Mouse (Mus musculus) CH12.LX (cell line): ENCODE results near the gene Stat6. TPM values are rescaled to one million over a fixed set of nuclear protein-coding genes. Genes with fewer than 3 reads are reported as not detected.

ENCODE experiments used
- DNase-seq: peaks from one replicate; pipeline ENCODE4 v3.0.0-alpha.2; 2013; ENCODE audit errors: extremely low read depth
- H3K27ac ChIP-seq: 2 replicates; pipeline ENCODE4 v1.5.1; 2012; ENCODE audit warnings: low read depth, mild to moderate bottlenecking, control low read depth, moderate library complexity; ENCODE audit not compliant: insufficient read depth
- H3K27me3 ChIP-seq: replicated peaks from 2 replicates; pipeline ENCODE3; 2012; ENCODE audit warnings: inconsistent platforms
- H3K36me3 ChIP-seq, 2 experiments: replicated peaks in 1 of 2; 2 replicates each; pipeline versions ENCODE3 to v1.6.1; 2012; ENCODE audit warnings: inconsistent platforms in 1 of 2, low read length in 1 of 2, mild to moderate bottlenecking in 1 of 2, mixed read lengths in 1 of 2, moderate library complexity in 1 of 2; ENCODE audit not compliant: control insufficient read depth in 1 of 2, insufficient read depth in 1 of 2
- H3K4me1 ChIP-seq, 2 experiments: 2 replicates each; pipeline ENCODE4 v1.6.1; 2012; ENCODE audit warnings: inconsistent platforms in 1 of 2, moderate library complexity in 1 of 2; ENCODE audit not compliant: insufficient read depth in 2 of 2, control insufficient read depth in 1 of 2
- H3K4me2 ChIP-seq: 2 replicates; pipeline ENCODE4 v1.6.1; 2012; ENCODE audit warnings: low read depth, mild to moderate bottlenecking, control low read depth; ENCODE audit not compliant: poor library complexity, insufficient read depth, severe bottlenecking
- H3K4me3 ChIP-seq, 3 experiments: fragments of 150-350 bp in 1 of 3; sonication (generic) in 1 of 3; replicated peaks in 1 of 3; 2 replicates each; pipeline versions ENCODE3 to v1.5.1; 2011 to 2012; ENCODE audit warnings: low read depth in 2 of 3, low read length in 2 of 3, mild to moderate bottlenecking in 2 of 3, moderate library complexity in 2 of 3, control low read depth in 1 of 3, improper control_type of control experiment in 1 of 3, inconsistent platforms in 1 of 3, mixed read lengths in 1 of 3; ENCODE audit not compliant: poor library complexity in 1 of 3
- H3K79me2 ChIP-seq: replicated peaks from 2 replicates; pipeline ENCODE4 v1.6.1; 2012; ENCODE audit warnings: mild to moderate bottlenecking, moderate library complexity; ENCODE audit not compliant: control insufficient read depth, poor library complexity, insufficient read depth, severe bottlenecking; ENCODE audit errors: extremely low read depth
- H3K9ac ChIP-seq: 2 replicates; pipeline ENCODE4 v1.6.1; 2012; ENCODE audit warnings: low read depth, mild to moderate bottlenecking, control low read depth, moderate library complexity; ENCODE audit not compliant: insufficient read depth
- H3K9me3 ChIP-seq: replicated peaks from 2 replicates; pipeline ENCODE3; 2012; ENCODE audit warnings: low read length, inconsistent platforms, mixed read lengths
- BHLHE40 ChIP-seq: IDR thresholded peaks from 2 replicates; pipeline ENCODE4 v1.6.1; 2011; ENCODE audit warnings: mild to moderate bottlenecking, low read depth, low read length, improper control_type of control experiment
- CHD1 ChIP-seq: IDR thresholded peaks from 2 replicates; pipeline ENCODE4 v1.6.1; 2012; ENCODE audit warnings: low read depth, low read length, improper control_type of control experiment, inconsistent platforms
- E2F4 ChIP-seq: IDR thresholded peaks from 2 replicates; pipeline ENCODE4 v1.6.1; 2011; ENCODE audit warnings: low read depth, low read length, improper control_type of control experiment; ENCODE audit not compliant: insufficient replicate concordance
- ELF1 ChIP-seq: IDR thresholded peaks from 2 replicates; pipeline ENCODE4 v1.6.1; 2014; ENCODE audit warnings: low read depth, mild to moderate bottlenecking, inconsistent platforms, low read length, improper control_type of control experiment
- EP300 ChIP-seq: IDR thresholded peaks from 2 replicates; pipeline ENCODE4 v1.6.1; 2011; ENCODE audit warnings: low read length, improper control_type of control experiment
- ETS1 ChIP-seq: conservative IDR thresholded peaks from 2 replicates; pipeline ENCODE4 v1.6.1; 2012; ENCODE audit warnings: low read depth, mild to moderate bottlenecking, inconsistent platforms, low read length, improper control_type of control experiment, moderate library complexity
- GABPA ChIP-seq: IDR thresholded peaks from 2 replicates; pipeline ENCODE4 v1.6.1; 2012; ENCODE audit warnings: low read depth, low read length, improper control_type of control experiment, inconsistent platforms; ENCODE audit not compliant: insufficient replicate concordance
- JUND ChIP-seq: conservative IDR thresholded peaks from 2 replicates; pipeline ENCODE4 v1.6.1; 2011; ENCODE audit warnings: low read depth, low read length, improper control_type of control experiment
- KAT2A ChIP-seq: IDR thresholded peaks from 2 replicates; pipeline ENCODE4 v1.6.1; 2012; ENCODE audit warnings: low read length, improper control_type of control experiment, inconsistent platforms; ENCODE audit not compliant: insufficient replicate concordance
- MAX ChIP-seq: IDR thresholded peaks from 2 replicates; pipeline ENCODE4 v1.6.1; 2011; ENCODE audit warnings: low read length, improper control_type of control experiment
- MEF2A ChIP-seq: IDR thresholded peaks from 2 replicates; pipeline ENCODE4 v1.6.1; 2014; ENCODE audit warnings: low read depth, mild to moderate bottlenecking, inconsistent platforms, low read length, improper control_type of control experiment, borderline replicate concordance
- MXI1 ChIP-seq: IDR thresholded peaks from 2 replicates; pipeline ENCODE4 v1.6.1; 2011; ENCODE audit warnings: mild to moderate bottlenecking, low read depth, low read length, improper control_type of control experiment
- NELFE ChIP-seq: IDR thresholded peaks from 2 replicates; pipeline ENCODE4 v1.6.1; 2011; ENCODE audit warnings: low read depth, low read length, improper control_type of control experiment
- NRF1 ChIP-seq: IDR thresholded peaks from 2 replicates; pipeline ENCODE4 v1.6.1; 2014; ENCODE audit warnings: low read depth, mild to moderate bottlenecking, inconsistent platforms, low read length, improper control_type of control experiment, moderate library complexity
- PAX5 ChIP-seq: IDR thresholded peaks from 2 replicates; pipeline ENCODE4 v1.6.1; 2012; ENCODE audit warnings: low read length, inconsistent platforms, mixed read lengths
- POLR2A ChIP-seq: IDR thresholded peaks from 2 replicates; pipeline ENCODE4 v1.6.1; 2011; ENCODE audit warnings: low read depth, mild to moderate bottlenecking, improper control_type of control experiment, low read length
- RAD21 ChIP-seq: IDR thresholded peaks from 2 replicates; pipeline ENCODE4 v1.6.1; 2011; ENCODE audit warnings: low read depth, mild to moderate bottlenecking, low read length, improper control_type of control experiment, moderate library complexity
- RCOR1 ChIP-seq: conservative IDR thresholded peaks from 2 replicates; pipeline ENCODE4 v1.6.1; 2012; ENCODE audit warnings: low read depth, mild to moderate bottlenecking, inconsistent platforms, low read length, improper control_type of control experiment
- SIN3A ChIP-seq: IDR thresholded peaks from 2 replicates; pipeline ENCODE4 v1.6.1; 2012; ENCODE audit warnings: low read length, improper control_type of control experiment, inconsistent platforms
- SMC3 ChIP-seq: IDR thresholded peaks from 2 replicates; pipeline ENCODE4 v1.6.1; 2011; ENCODE audit warnings: low read depth, low read length, improper control_type of control experiment
- TBP ChIP-seq: conservative IDR thresholded peaks from 2 replicates; pipeline ENCODE4 v1.6.1; 2011; ENCODE audit warnings: low read depth, low read length, improper control_type of control experiment
- TCF12 ChIP-seq: IDR thresholded peaks from 2 replicates; pipeline ENCODE4 v1.6.1; 2014; ENCODE audit warnings: low read depth, mild to moderate bottlenecking, inconsistent platforms, low read length, improper control_type of control experiment
- UBTF ChIP-seq: IDR thresholded peaks from 2 replicates; pipeline ENCODE4 v1.6.1; 2012; ENCODE audit warnings: low read depth, mild to moderate bottlenecking, inconsistent platforms, low read length, improper control_type of control experiment, moderate library complexity
- USF2 ChIP-seq: conservative IDR thresholded peaks from 2 replicates; pipeline ENCODE4 v1.6.1; 2011; ENCODE audit warnings: low read depth, low read length, improper control_type of control experiment
- ZC3H11A ChIP-seq: IDR thresholded peaks from 2 replicates; pipeline ENCODE4 v1.6.1; 2012; ENCODE audit warnings: low read depth, mild to moderate bottlenecking, inconsistent platforms, low read length, improper control_type of control experiment
- ZKSCAN1 ChIP-seq: IDR thresholded peaks from 2 replicates; pipeline ENCODE4 v1.6.1; 2012; ENCODE audit warnings: low read depth, inconsistent platforms, low read length, improper control_type of control experiment, borderline replicate concordance
- ZMIZ1 ChIP-seq: IDR thresholded peaks from 2 replicates; pipeline ENCODE4 v1.6.1; 2012; ENCODE audit warnings: low read depth, mild to moderate bottlenecking, inconsistent platforms, low read length, improper control_type of control experiment
- dilution Hi-C: fragments of 300-500 bp; cut with MboI; formaldehyde crosslinking; loops from 2 replicates; pipeline ENCODE4 v1.14.3; 2020; ENCODE audit warnings: low sequenced_read_pairs; ENCODE audit not compliant: extremely low pct_unique_long_range_greater_than_20kb, extremely low pct_ligation_motif_present
- in situ Hi-C: fragments of 300-500 bp; cut with MboI; formaldehyde crosslinking; loops from 3 replicates; pipeline ENCODE4 v1.14.3; 2019; ENCODE audit warnings: low sequenced_read_pairs, low pct_ligation_motif_present, low pct_unique_long_range_greater_than_20kb, mixed read lengths
- polyA plus RNA-seq: library from polyadenylated mRNA; unstranded; fragments of >175 nt; gene quantifications from 2 replicates; pipeline ENCODE4 v1.2.1, GENCODE M21; 2012; ENCODE audit warnings: low read depth; ENCODE audit not compliant: insufficient read length
- total RNA-seq, 2 experiments: library from RNA; depleted of rRNA; stranded (reverse); fragments of 300-350 nt in 1 of 2; fragments of >200 nt in 1 of 2; gene quantifications; 2 replicates each; pipeline ENCODE4 v1.2.3; 2012 to 2014

The Stat6 gene
- total and polyA plus RNA-seq, 3 experiments = 71.5 to 76.6 (median 72.1) TPM

DNA sequence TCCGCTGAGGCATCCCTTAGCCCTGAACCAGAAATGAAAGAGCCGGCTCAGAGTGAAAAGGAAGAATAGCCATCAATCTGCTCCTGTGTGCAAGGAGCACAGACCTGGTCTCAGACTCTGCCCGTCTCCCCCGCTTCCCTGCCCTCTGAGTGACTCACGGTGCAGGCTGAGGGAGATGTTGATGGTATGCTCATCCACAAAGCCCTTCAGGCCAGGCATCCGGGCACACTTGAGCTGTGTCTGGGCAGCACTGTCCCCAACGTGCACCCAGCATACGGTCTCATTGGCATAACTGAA lies 37.6 kb upstream of the Stat6 start:
- Histone ChIP-seq H3K9me3 (no peaks in the 10 kb centered on the region), H3K79me2 (no peaks in the 10 kb centered on the region), H3K27me3 (no peaks in the 10 kb centered on the region), H3K4me2 (peak overlapping the region; percentile 53), H3K27ac (peak overlapping the region; percentile 100), H3K9ac (peak overlapping the region; percentile 55), H3K4me3 (peak overlapping the region; percentile 34 to 71 (median 42)), H3K4me1 (peaks cover 30 to 77% of the 10 kb centered on the region in 2 experiments), H3K36me3 (peaks cover 0 to 3% of the 10 kb centered on the region in 2 experiments)
- in situ Hi-C loops (no loop called here), dilution Hi-C loops (no loop called here)
- peak; percentile 60; the same call in 1 of the 2 replicates for TF ChIP-seq POLR2A
- TF ChIP-seq CHD1 = no peak
- no peak for TF ChIP-seq E2F4
- no peak for TF ChIP-seq MAX
- 0 out of 2 replicates have a peak, but pooled peaks have one; percentile 30 for TF ChIP-seq TBP
- no peak for TF ChIP-seq GABPA
- no peak for TF ChIP-seq RAD21
- TF ChIP-seq ETS1 = no peak
- no peak for TF ChIP-seq EP300
- peak; percentile 41; the same call in 1 of the 2 replicates for TF ChIP-seq NELFE
- peak; percentile 2; the same call in 1 of the 2 replicates for TF ChIP-seq SIN3A
- peak; percentile 78 for TF ChIP-seq UBTF
- TF ChIP-seq ZMIZ1 = 0 out of 2 replicates have a peak, but pooled peaks have one; percentile 13
- 0 out of 2 replicates have a peak, but pooled peaks have one; percentile 10 for TF ChIP-seq RCOR1
- no peak for DNase-seq

- Histone ChIP-seq H3K79me2 (no peaks in the 10 kb centered on the region), H3K27me3 (no peaks in the 10 kb centered on the region), H3K4me2 (peak overlapping the region; percentile 53), H3K4me1 (peaks cover 30 to 77% of the 10 kb centered on the region in 2 experiments), H3K27ac (peak overlapping the region; percentile 100), H3K9me3 (peaks cover 2% of the 10 kb centered on the region), H3K4me3 (peak overlapping the region; percentile 34 to 71 (median 42)), H3K9ac (peak overlapping the region; percentile 55; the same call in 1 of the 2 replicates), H3K36me3 (peaks cover 0 to 4% of the 10 kb centered on the region in 2 experiments)
- peak; percentile 71 for DNase-seq
- dilution Hi-C loops = no loop called here
- TF ChIP-seq SMC3 = no peak
- TF ChIP-seq NRF1 = peak; percentile 80
- TF ChIP-seq SIN3A = no peak
- peak; percentile 83 for TF ChIP-seq TCF12
- no peak for TF ChIP-seq JUND
- TF ChIP-seq GABPA = no peak
- TF ChIP-seq MXI1 = no peak; the same call in 1 of the 2 replicates
- TF ChIP-seq USF2 = no peak
- peak; percentile 63 for TF ChIP-seq ETS1
- TF ChIP-seq TBP = no peak
- no peak for TF ChIP-seq ELF1
- TF ChIP-seq ZKSCAN1 = no peak
- TF ChIP-seq MEF2A = 0 out of 2 replicates have a peak, but pooled peaks have one; percentile 13
- no peak for TF ChIP-seq ZC3H11A
- no peak for TF ChIP-seq KAT2A
- peak; percentile 31 for TF ChIP-seq MAX
- TF ChIP-seq EP300 = 0 out of 2 replicates have a peak, but pooled peaks have one; percentile 32
- no peak for TF ChIP-seq PAX5
- no peak for TF ChIP-seq E2F4
- peak; percentile 58 for TF ChIP-seq BHLHE40
- 0 out of 2 replicates have a peak, but pooled peaks have one; percentile 11 for TF ChIP-seq RCOR1
- in situ Hi-C loops = no loop called here
Observed at GRCm38 (mm10) chr10:127605756-127606155, 37.0 kb upstream of the Stat6 start.
